Mouse (Mus musculus) telencephalon, adult 2 months (tissue): ENCODE data around the gene Kcnq1.

ENCODE experiments used
- DNase-seq: peaks from one replicate; pipeline ENCODE4 v3.0.0-alpha.2; 2011; ENCODE audit warnings: low read depth, low spot score

Gene Kcnq1

DNA sequence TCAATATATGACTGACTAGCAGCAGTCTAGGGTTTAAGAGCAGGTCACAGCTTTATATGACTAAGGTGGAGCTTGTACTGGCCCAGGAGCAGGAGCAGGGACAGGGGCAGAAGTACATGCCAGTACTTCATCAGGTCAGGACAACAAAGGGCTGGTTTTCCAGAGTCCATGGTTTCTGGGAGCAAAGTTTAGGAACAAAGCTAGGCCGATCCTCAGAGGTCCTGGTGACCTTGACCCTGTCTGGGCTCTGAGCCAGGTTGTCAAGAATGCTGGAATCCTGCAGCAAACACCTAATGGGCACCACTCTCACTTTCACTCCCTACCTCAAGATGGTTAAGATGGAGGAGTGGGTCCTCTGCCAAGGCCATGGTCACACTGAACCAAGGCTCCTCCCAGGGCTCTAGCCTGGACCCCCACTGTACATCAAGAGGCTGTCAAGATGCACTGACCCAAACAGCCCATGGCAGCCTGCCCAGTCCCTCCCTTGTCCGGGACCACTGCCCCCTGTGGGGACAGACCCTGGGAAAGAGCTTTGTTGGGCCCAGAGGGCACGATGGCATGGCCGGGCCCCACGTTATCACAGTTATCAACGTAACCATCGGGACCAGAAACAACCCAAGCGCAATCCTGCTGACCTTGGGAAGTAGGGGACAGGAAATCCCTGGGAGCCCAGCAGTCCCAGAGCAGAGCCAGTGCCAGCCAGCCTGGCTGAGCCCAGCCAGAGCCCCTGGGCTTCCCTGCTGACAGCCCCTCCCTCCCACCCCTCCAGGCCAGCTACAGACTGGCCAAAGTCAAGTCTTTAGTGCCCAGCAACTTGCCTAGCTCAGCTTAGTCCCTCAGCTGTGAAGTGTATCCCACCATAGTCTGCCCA is 259.0 kb downstream of the Kcnq1 start:
- DNase-seq: no peak

DNA sequence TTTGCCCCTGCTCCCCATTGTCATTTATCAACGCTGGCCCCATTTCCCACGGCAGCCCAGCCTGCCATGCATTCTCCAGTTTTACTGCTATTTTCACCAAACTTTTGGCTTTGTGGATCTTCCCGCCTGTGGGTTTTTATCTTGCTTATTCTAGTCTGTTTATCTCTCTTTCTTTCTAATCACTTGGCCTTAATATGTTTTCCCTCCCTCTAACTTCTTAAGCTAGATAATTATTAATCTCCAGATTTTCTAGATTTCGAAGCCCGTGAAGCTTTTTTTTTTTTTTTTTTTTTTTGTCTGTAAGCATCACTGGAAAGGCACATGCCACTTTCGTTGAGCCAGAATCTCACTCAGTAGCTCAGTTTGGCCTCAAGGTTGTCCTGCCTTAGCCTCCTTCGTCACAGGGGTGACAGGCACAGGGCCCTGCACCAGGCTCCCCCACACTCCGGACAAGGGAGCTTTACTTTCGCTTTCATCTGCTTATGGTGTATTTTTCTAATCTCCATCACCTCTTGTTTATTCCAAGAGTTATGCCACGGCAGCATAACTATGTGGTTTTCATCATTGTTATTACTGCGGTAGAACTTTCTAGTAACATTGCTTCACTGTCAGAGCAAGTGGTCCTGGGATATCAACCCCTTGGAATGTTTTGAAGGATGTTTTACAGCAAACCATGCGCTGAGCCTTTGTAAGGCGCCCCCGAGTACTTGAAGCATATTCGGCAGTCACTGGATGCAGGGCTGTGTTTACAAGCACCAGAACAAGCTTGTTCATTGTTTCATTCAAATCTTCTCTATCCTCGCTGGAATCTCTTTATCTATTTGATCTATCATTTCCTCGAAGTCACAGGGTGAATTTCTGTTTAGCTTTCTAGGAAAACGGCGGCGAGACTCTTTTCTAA is 261.5 kb downstream of the Kcnq1 start:
- DNase-seq: no peak

DNA sequence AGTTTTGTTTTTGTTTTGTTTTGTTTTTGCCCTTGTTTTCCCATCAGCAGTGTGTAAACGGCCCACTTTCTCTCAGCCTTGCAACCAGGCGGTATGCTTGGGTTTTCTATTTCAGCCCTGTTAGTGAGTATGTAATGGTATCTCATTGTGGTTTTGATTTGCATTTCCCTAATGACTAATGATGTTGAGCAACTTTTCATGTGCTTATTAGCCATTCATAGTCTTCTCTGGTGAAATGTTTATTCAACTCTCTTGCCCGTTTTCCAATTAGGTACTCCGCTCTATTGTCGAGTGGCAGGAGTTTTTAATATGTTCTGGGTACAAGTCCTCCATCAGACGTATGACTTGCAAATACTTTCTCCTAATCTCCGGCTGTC is 262.1 kb downstream of the Kcnq1 start:
- DNase-seq: no peak

DNA sequence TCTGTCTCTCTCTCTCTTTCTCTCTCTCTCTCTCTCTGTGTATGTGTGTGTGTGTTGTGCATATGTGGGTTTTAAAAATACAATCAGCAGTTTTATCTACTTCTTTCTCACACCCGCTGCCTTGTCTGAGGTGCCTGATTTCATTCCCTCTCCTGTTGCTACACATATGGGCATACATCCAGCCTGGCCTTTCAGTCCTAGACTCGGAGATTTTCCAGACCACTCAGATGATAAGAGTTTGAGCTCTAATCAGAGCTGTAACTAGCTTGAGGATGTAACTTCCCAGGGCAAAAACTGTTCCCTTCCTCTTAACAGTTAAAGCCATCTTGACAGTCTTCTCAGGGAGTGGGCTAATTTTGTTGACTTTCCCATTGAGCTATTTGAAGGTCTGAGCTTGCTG is 265.2 kb downstream of the Kcnq1 start:
- DNase-seq: no peak

DNA sequence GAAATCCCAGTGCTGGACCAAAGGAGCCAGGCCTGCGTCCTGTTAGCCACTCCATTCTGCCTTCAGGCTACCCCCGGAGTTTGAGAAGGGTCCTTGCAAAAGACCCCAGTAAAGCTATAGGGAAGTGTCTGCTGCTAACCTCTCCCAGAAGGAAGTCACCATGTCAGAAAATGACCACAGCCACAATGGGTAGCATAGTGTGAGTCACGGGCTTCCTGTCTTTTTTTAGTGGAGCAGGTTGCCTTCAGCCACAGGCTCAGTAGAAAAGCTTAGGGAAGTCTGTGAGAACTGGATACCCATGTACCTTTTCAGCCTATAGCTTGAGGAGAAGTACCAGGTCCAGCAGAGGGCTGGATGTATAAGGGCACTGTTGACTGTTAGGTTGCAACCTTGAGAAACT is 267.1 kb downstream of the Kcnq1 start:
- no peak for DNase-seq

DNA sequence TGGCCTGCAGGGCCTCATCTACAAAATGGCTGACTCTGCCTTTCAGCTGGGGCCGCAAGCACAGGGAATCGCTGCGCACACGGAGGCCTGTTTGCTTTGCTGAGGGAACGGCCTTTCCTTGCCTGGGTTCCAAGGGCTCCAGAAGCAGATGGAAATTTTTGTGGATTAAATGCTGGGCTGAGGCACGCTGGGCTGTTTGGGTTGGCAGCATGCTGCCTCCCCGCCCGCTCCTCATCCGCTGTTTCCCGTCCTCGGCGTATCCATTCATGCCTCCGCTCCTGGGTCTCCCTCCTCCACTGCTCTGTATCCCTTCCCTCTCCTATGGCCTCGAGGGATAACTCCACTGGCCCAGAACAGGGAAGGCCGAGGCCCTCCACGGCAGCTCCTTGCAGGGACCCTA is 269.8 kb downstream of the Kcnq1 start:
- DNase-seq: no peak

DNA sequence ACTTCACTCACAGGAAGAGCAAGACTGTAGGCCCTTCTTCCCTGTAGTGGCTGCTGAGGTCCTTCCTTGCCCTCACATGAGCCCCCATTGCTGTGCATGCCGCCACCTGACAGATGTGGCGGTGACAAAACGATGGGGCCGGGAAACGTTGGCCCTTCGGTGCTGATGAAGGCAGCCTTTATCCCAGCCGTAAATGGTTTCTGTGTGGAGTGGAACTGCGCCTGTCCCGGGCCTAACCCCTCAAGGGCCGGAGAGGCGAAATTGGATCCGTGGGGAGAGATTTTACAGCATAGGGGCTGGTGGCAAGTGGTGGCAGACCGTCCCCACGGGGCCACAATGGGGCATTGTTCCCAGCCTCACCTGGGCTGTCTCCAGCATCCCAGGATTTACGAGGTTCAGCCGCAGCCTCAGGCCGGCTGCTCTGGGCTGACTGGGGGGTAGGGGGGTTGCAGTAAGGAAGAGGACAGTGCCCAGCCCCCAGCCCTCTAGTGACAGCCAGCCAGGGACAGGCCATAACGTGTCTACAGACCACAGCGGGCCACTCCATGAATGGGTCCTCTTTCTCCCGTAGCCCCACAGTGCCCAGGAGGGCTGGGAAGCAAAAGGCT is 274.4 kb downstream of the Kcnq1 start:
- DNase-seq: no peak

DNA sequence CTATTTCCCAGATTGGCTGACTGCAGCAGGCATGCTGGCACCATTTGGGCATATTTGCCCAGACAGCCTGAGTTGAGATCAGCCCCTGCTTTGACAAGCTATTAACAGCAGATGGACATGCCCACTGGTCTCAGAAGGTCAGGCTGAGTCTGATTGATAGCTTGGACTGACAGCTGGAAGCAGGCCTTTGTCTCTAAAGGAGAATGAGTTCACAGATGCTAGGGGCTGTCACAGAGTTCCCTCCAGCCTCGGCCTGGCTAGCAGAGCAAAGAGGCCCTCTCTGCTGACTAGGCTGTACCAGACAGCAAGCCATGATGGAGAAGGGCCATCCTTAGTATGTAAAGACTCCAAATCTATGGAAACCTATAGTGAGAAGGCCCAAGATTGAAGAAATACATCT is 280.5 kb downstream of the Kcnq1 start:
- no peak for DNase-seq

DNA sequence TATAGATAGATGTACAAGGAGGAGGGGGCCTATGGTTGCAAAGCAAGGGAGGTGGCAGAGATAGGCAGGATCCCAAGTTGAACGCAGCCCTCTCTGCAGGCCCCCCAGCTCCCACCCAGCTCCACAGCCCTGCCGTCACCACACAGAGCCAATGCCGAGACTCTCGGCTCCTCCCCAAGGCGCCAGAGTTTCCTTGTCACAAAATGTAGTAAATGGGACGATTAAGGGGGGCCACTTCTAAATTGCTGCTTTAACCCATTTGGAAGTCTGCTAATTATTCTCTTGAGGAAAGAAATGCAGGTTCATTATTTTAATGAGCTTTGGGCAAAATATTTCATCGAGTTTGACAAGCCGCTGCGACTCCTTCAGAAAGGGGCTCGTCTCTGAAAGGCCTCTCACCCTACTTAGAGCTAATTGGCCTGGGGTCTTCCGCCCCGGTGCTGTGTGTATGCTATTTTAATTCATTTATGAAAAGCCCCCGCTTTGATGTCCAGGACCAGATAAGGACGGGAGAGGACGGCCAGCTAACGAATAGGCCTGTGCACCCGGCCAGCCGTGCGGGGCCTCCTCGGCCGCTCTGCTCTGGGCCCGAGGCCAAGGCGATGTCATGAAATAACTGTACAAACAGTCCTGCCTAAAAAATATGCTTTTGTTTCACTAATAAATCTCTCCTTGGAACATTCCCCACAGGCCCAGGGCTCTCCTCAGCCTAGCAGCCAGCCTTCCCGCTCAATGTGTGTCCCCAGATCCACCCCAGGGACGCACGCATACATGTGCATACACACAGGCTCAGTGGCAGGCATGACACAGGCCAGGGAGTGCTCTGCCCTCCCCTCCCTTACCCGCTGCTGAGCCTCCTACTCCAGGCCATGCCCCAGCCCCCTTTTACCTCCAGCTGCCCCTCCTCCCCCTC is 282.9 kb downstream of the Kcnq1 start:
- DNase-seq: no peak

DNA sequence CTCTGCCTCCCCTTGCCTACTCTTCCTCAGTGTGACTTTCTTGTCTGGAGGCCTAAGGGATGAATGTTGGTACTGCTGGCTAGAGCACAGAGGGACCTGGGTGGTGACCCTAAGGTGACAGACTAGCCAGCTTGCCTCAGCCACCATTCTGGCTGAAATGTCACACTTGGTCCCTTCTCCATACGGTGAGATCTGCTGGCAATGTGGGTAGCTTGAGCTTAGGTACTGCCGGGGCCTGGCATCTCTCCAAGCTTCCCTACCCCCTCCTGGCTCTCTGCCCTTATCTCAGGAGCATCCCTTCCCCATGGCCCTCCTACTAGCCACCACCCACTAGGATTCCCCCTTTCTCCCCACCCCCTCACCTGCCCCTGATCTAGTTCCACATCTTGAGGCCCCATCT is 283.7 kb downstream of the Kcnq1 start:
- no peak for DNase-seq

DNA sequence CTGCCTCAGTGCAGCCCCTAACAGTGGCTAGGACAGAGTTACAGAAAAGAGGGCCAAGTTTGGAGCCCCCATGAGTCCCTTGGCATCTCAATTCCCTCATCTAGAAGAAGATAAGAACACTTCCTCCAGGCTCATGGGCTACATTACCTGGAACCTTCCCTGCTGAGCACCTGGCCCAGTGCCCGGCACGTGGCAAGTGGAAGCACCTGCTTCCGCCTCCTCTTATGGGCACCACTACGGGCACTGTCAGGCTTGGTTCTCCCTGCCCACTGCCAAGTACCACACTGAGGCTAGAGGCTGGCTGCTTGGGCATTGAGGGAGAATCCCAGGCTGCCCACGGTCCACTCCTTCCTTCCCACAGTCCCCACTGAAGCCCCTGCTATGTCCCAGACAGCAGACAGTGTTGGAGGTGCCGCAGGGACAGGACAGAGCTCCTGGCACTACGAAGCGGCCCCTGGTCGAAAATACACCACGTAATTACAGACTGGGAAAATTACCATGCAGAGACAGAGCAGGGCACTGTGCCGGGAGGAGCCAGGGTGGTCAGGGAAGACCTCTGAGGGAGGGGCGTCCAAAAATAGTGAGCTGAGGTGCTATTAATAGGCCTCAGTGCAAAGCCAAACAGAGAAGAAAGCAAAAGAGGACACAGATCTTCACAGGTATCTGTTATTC is 284.3 kb downstream of the Kcnq1 start:
- DNase-seq: no peak

DNA sequence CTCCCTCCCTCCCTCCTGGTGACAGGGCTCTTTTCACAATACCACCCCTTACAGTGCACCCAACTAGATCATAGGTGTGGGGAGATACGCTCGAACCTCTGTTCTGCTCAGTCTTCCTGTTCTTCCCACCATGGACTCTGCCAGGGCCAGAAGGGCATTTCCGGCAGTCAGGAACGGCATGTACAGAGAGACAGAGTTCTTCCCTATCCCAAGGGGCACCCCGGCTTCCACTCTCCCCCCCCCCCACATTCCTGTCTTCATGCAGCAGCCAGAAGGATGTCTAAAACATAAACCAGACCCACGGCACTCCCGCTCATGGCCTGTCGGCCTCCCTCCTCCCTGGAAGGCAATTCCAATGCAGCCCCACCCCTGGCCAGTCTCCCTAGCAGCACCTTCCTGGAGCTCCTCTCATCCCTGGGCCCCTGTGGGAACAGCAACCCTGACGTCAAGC is 289.0 kb downstream of the Kcnq1 start:
- DNase-seq: no peak

DNA sequence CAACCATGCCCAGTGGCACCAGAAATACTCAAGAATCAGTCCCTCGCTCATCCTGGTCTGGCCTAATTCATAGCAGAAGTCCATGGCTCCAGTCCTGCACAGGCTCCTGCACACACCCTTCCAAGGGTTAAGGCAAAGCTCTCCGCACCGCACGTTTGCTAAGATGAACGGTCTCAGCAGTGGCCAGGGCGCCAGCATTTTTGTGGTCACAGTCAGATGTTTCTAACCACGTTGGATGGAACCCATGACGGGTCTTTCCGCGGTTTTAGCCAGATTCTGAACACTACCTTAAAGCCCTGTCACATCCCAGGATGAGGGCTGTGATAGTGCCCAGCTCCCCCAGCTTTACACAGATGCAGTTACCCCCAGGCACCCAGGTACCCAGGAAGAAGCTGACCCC is 293.6 kb downstream of the Kcnq1 start:
- no peak for DNase-seq

DNA sequence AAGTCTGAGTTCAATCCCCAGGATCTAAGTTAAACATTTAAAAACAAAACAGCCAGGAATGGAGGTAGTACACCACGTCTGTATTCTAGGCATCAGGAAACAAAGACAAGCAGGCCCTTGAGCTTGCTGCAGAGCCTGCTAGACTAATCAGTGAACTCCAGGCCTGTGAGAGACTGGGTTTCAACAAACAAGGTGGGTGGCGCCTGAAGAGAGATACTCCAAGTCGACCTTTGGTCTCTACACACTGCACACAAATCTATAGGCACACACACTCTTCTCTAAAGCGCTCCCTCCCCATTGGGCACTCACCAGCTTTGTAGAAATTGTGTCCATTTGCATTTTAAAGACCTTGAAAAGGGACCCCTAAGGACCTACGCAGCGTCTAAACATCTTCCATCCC is 294.4 kb downstream of the Kcnq1 start:
- DNase-seq: no peak

DNA sequence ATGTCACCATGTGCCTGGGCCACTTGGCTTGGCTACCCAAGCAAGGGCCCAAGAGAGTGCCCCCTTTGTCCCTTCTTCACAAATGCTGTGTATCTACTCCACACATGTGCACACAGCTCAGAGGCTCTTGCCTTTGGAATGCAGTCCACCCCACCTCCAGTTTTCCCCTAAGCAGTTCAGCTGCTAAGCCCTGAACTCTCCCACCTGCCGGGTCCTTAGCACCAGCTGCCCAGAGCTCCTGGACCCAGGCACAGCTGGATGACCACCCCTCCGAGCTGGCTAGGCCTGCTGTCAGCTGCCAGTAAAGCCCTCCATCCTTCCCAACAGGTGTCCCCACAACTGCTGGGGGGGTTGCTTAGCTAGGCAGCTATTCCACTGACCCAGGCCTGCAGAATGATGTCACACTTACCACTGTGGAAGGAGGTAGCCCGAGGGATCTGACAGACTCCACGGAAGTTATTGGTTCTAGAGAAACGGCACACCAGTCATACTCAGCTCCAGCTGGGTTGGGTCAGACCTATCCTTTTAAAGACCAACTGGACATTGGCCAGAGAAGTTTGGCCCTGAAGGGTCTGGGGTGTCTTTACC is 295.4 kb downstream of the Kcnq1 start:
- no peak for DNase-seq

DNA sequence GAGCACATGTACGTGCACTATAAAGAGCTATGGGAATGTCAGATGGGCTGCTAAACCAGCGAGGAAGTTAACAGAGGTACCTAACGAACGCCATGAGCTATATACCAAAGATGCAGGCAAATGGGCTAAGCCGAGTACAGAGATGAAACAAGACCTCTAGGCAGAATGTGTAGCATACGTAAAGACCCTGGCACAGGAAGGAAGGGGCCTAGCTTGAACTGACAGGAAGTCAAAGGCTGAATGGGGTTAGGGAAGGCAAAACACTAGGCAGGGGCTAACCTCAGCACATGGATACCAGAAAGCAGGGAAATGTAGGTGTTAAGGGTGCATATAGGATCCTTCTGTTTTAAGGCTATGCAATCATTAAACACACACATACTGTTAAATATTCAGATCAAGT is 298.1 kb downstream of the Kcnq1 start:
- DNase-seq: no peak

DNA sequence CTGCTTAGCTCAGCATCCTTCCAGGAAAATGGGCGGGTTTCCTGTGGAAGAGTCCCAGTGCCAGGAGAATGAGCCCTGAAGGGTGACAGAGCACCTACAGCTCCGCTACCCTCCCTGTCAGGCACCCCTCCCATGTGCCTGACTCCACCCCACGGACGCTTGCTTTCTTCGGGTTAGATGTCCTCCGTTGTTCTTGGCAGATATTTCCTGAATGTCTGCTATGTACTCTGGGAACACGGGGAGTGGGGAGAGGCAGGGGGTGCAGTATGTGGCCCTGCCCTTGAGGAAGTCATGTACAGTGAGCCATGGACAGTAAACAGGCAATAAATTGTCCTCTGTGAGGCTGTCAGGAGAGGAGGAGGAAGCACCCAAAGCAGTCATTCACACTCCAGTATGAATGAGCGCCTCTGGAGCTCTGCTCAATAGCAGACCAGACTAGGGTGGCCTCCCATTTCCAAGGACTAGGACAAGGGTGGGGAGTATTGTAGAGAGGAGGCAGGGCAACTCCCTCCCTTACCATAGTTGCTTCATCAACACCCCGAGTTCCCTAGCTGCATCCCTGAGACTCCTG is 301.9 kb downstream of the Kcnq1 start:
- DNase-seq: no peak

DNA sequence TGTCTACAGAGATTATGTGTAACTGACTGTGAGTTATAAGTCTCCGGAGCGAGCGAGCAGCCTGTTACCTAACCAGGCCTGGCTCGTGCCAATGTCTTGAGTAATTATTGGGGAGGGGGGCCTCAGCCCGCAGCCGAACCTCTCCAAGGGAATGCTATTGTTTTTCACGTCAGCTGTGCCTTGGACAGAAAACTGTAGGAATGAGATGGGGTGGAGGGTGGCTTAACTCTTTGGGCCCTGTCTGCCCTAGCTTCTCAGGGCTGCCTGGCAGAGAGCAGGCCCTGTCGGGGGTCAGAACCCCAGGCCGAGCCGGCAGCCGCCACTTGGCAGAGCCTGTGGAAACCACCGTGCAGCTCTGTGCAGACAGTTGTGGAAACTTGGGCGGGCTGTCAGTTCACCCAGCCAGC is 302.5 kb downstream of the Kcnq1 start:
- DNase-seq: no peak

DNA sequence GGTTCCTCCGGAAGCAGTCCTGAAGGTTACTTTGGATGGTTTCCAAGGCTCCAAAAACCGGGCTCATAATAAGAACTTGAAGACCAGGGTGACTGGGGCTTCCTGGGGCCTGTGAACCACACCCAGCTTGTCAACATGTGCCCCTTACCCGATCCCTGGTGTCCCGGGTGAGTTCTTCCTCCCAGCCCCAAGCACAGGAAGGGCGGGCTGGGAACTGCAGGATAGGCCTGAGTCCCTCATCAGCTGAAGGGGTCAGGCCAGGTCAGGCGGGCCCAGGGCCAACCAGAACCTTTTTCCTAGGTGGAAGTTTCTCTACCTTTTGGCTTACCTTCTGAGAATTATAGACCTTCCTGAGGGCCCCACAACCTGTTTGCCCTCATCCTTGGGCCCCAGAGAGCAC is 306.4 kb downstream of the Kcnq1 start:
- no peak for DNase-seq

DNA sequence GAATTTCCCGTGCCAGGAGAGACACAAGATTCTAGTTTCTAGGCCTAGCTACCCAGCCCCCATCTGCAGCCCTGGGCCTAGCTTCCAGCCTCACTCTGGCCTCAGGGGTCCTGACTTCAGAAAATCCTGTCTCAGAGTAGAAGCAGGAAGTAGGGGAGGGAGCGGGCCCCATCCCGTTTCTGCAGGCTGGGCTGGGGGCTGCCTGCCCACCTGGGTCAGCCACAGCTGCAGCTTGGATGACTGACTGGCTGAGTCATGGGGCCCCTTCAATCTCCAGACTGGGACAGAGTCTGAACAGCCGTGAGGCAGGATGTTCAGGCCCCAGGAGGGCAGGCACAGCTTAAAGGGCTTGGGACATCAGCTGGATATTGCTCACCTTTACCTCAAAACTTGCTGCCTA is 308.9 kb downstream of the Kcnq1 start:
- no peak for DNase-seq
